Mouse (Mus musculus) neural tube, embryonic 14.5 days (tissue): Measurements from ENCODE around the gene Pex14. TPM values are rescaled to one million over a fixed set of nuclear protein-coding genes. Genes with fewer than 3 reads are reported as not detected.
A peak's percentile ranks its signal among the peaks of the same experiment; 100 is the strongest.

Source experiments
- ATAC-seq: fragments of 200-750 bp; cut with Nextera tagmentation; 2 replicates; pipeline ENCODE4 v1.8.0; 2017; ENCODE audit warnings: low read depth, mild to moderate bottlenecking, moderate TSS enrichment, moderate library complexity
- H3K27ac ChIP-seq: fragments of 300-500 bp; sonication (generic); 2 replicates; pipeline ENCODE4 v1.5.1; 2014; ENCODE audit warnings: low read depth, mild to moderate bottlenecking, control low read depth, low read length, moderate library complexity, mixed read lengths
- H3K27me3 ChIP-seq: fragments of 300-500 bp; sonication (generic); 2 replicates; pipeline ENCODE4 v1.6.1; 2014; ENCODE audit warnings: low read length; ENCODE audit not compliant: control insufficient read depth, insufficient read depth
- H3K36me3 ChIP-seq: fragments of 300-500 bp; sonication (generic); 2 replicates; pipeline ENCODE4 v1.6.1; 2014; ENCODE audit warnings: low read length, mixed read lengths; ENCODE audit not compliant: control insufficient read depth, insufficient read depth
- H3K4me1 ChIP-seq: fragments of 300-500 bp; sonication (generic); 2 replicates; pipeline ENCODE4 v1.6.1; 2014; ENCODE audit warnings: low read length; ENCODE audit not compliant: control insufficient read depth, insufficient read depth
- H3K4me2 ChIP-seq: fragments of 300-500 bp; sonication (generic); 2 replicates; pipeline ENCODE4 v1.6.1; 2014; ENCODE audit warnings: mild to moderate bottlenecking, low read depth, low read length, control low read depth
- H3K4me3 ChIP-seq: fragments of 300-500 bp; sonication (generic); 2 replicates; pipeline ENCODE4 v1.5.1; 2014; ENCODE audit warnings: low read depth, low read length, control low read depth, mixed read lengths
- H3K9ac ChIP-seq: fragments of 300-500 bp; sonication (generic); replicated peaks from 2 replicates; pipeline ENCODE4 v1.6.1; 2014; ENCODE audit warnings: low read depth, mild to moderate bottlenecking, control low read depth, low read length, mixed read lengths
- H3K9me3 ChIP-seq: fragments of 300-500 bp; sonication (generic); 2 replicates; pipeline ENCODE4 v1.6.1; 2016; ENCODE audit warnings: low read length; ENCODE audit not compliant: control insufficient read depth
- WGBS: fragments of 180-500 bp; shearing (Covaris S2); extraction: QIAGEN DNeasy Blood & Tissue Kit; methylation state at CpG from one replicate; pipeline ENCODE4 v1.1.7; 2014; 5-methylcytosine and 5-hydroxymethylcytosine counted together
- polyA plus RNA-seq: library from polyadenylated mRNA; unstranded; fragments of >200 nt; fragmentation: Nextera tagmentation; extraction: Ambion mirVana; gene quantifications from 2 replicates; pipeline ENCODE4 v1.2.1, GENCODE M21; 2014

The Pex14 gene
- polyA plus RNA-seq, 1 experiment from 2014 or later: 40.9 TPM

DNA sequence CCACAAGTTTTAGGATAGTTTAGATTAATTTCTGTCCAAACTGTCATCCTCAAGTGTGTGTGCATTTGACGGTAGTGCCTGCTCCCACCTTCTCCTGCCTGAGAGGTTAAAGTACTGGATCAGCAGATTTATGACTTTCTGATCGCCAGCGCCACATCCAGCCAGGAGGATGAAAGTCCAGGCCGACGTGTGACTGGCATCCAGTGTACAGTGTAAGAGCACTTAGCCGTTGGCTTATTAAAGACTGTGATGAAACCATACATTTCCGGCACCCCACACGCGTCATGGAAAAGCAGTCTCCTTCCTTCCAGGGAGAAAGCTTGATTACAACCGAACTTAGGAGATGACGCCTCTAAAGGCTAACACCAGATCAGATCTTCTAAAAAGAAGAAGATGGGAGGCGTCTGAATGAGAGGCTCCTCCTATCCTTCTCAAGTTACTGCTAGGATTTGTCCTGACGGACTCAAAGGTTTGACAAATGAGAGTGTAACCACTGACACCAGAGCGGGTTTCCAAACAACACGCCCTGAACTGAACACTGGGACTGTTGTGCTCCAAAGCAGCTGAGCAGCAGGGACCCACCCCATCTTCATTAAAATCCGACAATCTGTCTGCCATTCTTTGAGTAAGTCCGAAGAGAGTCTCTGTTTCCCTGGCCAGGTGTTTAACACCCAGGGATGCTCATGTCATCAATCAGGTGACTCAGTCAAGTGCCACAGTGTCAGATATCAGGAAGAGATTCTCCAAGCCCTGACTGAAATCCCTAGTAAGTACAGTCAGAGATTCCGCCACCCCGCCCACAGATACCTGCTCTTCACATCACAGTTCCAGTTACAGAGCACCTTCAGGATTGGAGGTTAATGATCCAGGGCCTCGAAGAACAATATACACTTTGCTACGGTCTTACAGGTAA, 37.0 kb downstream of the Pex14 start:
- Histone ChIP-seq H3K4me3 (no peak overlapping the region), H3K9ac (no peak overlapping the region), H3K36me3 (no peaks in the 10 kb centered on the region), H3K4me2 (no peak overlapping the region), H3K4me1 (peaks cover 50% of the 10 kb centered on the region), H3K27me3 (no peaks in the 10 kb centered on the region), H3K9me3 (no peaks in the 10 kb centered on the region), H3K27ac (peak overlapping the region; percentile 2; the same call in 1 of the 2 replicates)
- WGBS: 44% methylated on average over 21 of the region's 21 CpGs
- ATAC-seq: no peak

GRCm38 (mm10) chr4:149061432-149061718, 38.3 kb downstream of the Pex14 start:
- H3K4me1 ChIP-seq: peaks cover 56% of the 10 kb centered on the region
- 44% methylated on average over 13 of the region's 13 CpGs for WGBS

GRCm38 (mm10) chr4:149060621-149061431, 38.9 kb downstream of the Pex14 start:
- Histone ChIP-seq H3K36me3 (no peaks in the 10 kb centered on the region), H3K27me3 (no peaks in the 10 kb centered on the region), H3K27ac (peak overlapping the region; percentile 25), H3K9ac (0 out of 2 replicates have a peak overlapping the region, but pooled peaks have one; percentile 17), H3K9me3 (no peaks in the 10 kb centered on the region), H3K4me3 (no peak overlapping the region), H3K4me2 (no peak overlapping the region), H3K4me1 (peaks cover 56% of the 10 kb centered on the region)
- 38% methylated on average over 14 of the region's 14 CpGs for WGBS
- ATAC-seq: no peak

More at GRCm38 (mm10) chr4:149061432-149061718, 38.3 kb downstream of the Pex14 start:
- H3K27ac ChIP-seq: peak overlapping the region; percentile 25; the same call in 1 of the 2 replicates
- no peaks in the 10 kb centered on the region for H3K36me3 ChIP-seq
- H3K9me3 ChIP-seq: no peaks in the 10 kb centered on the region
- ATAC-seq: no peak; the same call in 1 of the 2 replicates
- no peaks in the 10 kb centered on the region for H3K27me3 ChIP-seq
- H3K4me2 ChIP-seq: no peak overlapping the region
- no peak overlapping the region for H3K4me3 ChIP-seq
- H3K9ac ChIP-seq: 0 out of 2 replicates have a peak overlapping the region, but pooled peaks have one; percentile 17

GRCm38 (mm10) chr4:149059713-149060112, 40.0 kb downstream of the Pex14 start:
- H3K4me2 ChIP-seq: no peak overlapping the region
- 90% methylated on average over 9 of the region's 9 CpGs for WGBS
- H3K9ac ChIP-seq: no peak overlapping the region
- no peak for ATAC-seq
- H3K9me3 ChIP-seq: no peaks in the 10 kb centered on the region
- no peak overlapping the region for H3K4me3 ChIP-seq
- no peaks in the 10 kb centered on the region for H3K27me3 ChIP-seq
- no peaks in the 10 kb centered on the region for H3K36me3 ChIP-seq
- H3K4me1 ChIP-seq: peaks cover 55% of the 10 kb centered on the region
- no peak overlapping the region for H3K27ac ChIP-seq

DNA sequence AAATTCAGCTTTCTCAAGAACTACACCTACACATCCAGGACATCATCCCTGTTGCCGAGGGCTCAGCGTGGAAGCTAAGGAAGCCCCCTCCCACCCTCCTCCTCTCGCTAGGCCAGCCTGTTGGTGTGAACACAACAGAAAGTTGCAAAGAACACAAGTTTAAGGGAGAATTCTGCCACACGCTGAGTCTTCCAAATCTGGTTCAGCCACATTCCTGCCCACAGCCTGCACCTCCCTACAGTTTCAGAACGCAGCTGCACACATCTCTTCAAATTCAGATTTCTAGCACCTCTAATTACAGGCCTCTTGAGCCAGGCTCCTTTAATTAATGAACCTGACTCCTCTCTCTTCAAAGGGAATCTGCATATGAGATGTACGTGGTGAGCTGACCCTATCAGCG, 41.4 kb downstream of the Pex14 start:
- ATAC-seq: no peak
- no peak overlapping the region for H3K4me2 ChIP-seq
- 37% methylated on average over 7 of the region's 7 CpGs for WGBS
- H3K4me3 ChIP-seq: no peak overlapping the region
- H3K27me3 ChIP-seq: no peaks in the 10 kb centered on the region
- no peak overlapping the region for H3K9ac ChIP-seq
- no peaks in the 10 kb centered on the region for H3K9me3 ChIP-seq
- no peaks in the 10 kb centered on the region for H3K36me3 ChIP-seq
- 0 out of 2 replicates have a peak overlapping the region, but pooled peaks have one; percentile 40 for H3K27ac ChIP-seq
- H3K4me1 ChIP-seq: peaks cover 49% of the 10 kb centered on the region

- Histone ChIP-seq H3K4me2 (peak overlapping the region; percentile 12; the same call in 1 of the 2 replicates), H3K4me3 (no peak overlapping the region), H3K4me1 (peaks cover 42% of the 10 kb centered on the region), H3K27me3 (no peaks in the 10 kb centered on the region), H3K9ac (no peak overlapping the region), H3K9me3 (no peaks in the 10 kb centered on the region), H3K36me3 (no peaks in the 10 kb centered on the region), H3K27ac (0 out of 2 replicates have a peak overlapping the region, but pooled peaks have one; percentile 2)
- no peak for ATAC-seq
- 13% methylated on average over 14 of the region's 14 CpGs for WGBS
These were observed 42.2 kb downstream of the Pex14 start for GRCm38 (mm10) chr4:149057470-149057869.

- H3K36me3 ChIP-seq: no peaks in the 10 kb centered on the region
- ATAC-seq: no peak
- peak overlapping the region; percentile 12; the same call in 1 of the 2 replicates for H3K4me2 ChIP-seq
- H3K9me3 ChIP-seq: no peaks in the 10 kb centered on the region
- 49% methylated on average over 16 of the region's 16 CpGs for WGBS
- peaks cover 42% of the 10 kb centered on the region for H3K4me1 ChIP-seq
- no peak overlapping the region for H3K27ac ChIP-seq
- no peaks in the 10 kb centered on the region for H3K27me3 ChIP-seq
- H3K9ac ChIP-seq: 0 out of 2 replicates have a peak overlapping the region, but pooled peaks have one; percentile 18
- no peak overlapping the region for H3K4me3 ChIP-seq
These were observed 42.7 kb downstream of the Pex14 start for GRCm38 (mm10) chr4:149056957-149057356.

- no peak overlapping the region for H3K9ac ChIP-seq
- no peaks in the 10 kb centered on the region for H3K9me3 ChIP-seq
- no peak overlapping the region for H3K4me3 ChIP-seq
- H3K27ac ChIP-seq: no peak overlapping the region
- no peaks in the 10 kb centered on the region for H3K27me3 ChIP-seq
- no peak overlapping the region for H3K4me2 ChIP-seq
- 54% methylated on average over 6 of the region's 6 CpGs for WGBS
- ATAC-seq: no peak
- H3K4me1 ChIP-seq: peaks cover 31% of the 10 kb centered on the region
- no peaks in the 10 kb centered on the region for H3K36me3 ChIP-seq
These were observed 43.8 kb downstream of the Pex14 start for GRCm38 (mm10) chr4:149055847-149056246.
